Mouse (Mus musculus) thymus, adult 2 months (tissue): Measurements from ENCODE around the gene Emilin2. TPM values are rescaled to one million over a fixed set of nuclear protein-coding genes. Genes with fewer than 3 reads are reported as not detected.

Experiments
- DNase-seq: peaks from one replicate; pipeline ENCODE4 v3.0.0; 2021
- H3K27ac ChIP-seq: fragments of 200-500 bp; 2 replicates; pipeline ENCODE4 v1.5.1; 2012; ENCODE audit warnings: low read length, control low read depth; ENCODE audit not compliant: control insufficient read depth, insufficient read depth
- H3K27me3 ChIP-seq: fragments of 200-500 bp; 2 replicates; pipeline ENCODE4 v1.6.1; 2012; ENCODE audit warnings: mild to moderate bottlenecking, low read length, moderate library complexity, mixed read lengths; ENCODE audit not compliant: control insufficient read depth, insufficient read depth
- H3K36me3 ChIP-seq: fragments of 200-500 bp; 2 replicates; pipeline ENCODE4 v1.6.1; 2012; ENCODE audit warnings: mild to moderate bottlenecking, low read length, moderate library complexity; ENCODE audit not compliant: control insufficient read depth, insufficient read depth
- H3K4me1 ChIP-seq: fragments of 200-500 bp; replicated peaks from 2 replicates; pipeline ENCODE4 v1.6.1; 2012; ENCODE audit warnings: low read length; ENCODE audit not compliant: control insufficient read depth, insufficient read depth
- H3K4me3 ChIP-seq: fragments of 200-500 bp; 2 replicates; pipeline ENCODE4 v1.5.1; 2012; ENCODE audit warnings: mild to moderate bottlenecking, low read length, control low read depth, moderate library complexity; ENCODE audit not compliant: control insufficient read depth, insufficient read depth
- CTCF ChIP-seq: fragments of 200-500 bp; IDR thresholded peaks from 2 replicates; pipeline ENCODE4 v1.5.1; 2012; ENCODE audit warnings: mild to moderate bottlenecking, control low read depth, low read length, moderate library complexity, borderline replicate concordance; ENCODE audit not compliant: control insufficient read depth, poor library complexity, insufficient read depth; ENCODE audit errors: extremely low read depth
- POLR2A ChIP-seq: fragments of 200-500 bp; IDR thresholded peaks from 2 replicates; pipeline ENCODE4 v1.6.1; 2012; ENCODE audit warnings: mild to moderate bottlenecking, low read length, control low read depth, moderate library complexity; ENCODE audit not compliant: control insufficient read depth, poor library complexity, insufficient read depth; ENCODE audit errors: extremely low read depth
- WGBS: fragments of 180-500 bp; shearing (Covaris S2); methylation state at CpG from one replicate; pipeline ENCODE4 v1.1.7; 2018; 5-methylcytosine and 5-hydroxymethylcytosine counted together
- polyA plus RNA-seq: library from polyadenylated mRNA; depleted of rRNA; stranded (reverse); fragments of >200 nt; gene quantifications from 2 replicates; pipeline ENCODE4 v1.2.3, GENCODE M21; 2012

The Emilin2 gene
- polyA plus RNA-seq, 1 experiment = 8.7 TPM

DNA sequence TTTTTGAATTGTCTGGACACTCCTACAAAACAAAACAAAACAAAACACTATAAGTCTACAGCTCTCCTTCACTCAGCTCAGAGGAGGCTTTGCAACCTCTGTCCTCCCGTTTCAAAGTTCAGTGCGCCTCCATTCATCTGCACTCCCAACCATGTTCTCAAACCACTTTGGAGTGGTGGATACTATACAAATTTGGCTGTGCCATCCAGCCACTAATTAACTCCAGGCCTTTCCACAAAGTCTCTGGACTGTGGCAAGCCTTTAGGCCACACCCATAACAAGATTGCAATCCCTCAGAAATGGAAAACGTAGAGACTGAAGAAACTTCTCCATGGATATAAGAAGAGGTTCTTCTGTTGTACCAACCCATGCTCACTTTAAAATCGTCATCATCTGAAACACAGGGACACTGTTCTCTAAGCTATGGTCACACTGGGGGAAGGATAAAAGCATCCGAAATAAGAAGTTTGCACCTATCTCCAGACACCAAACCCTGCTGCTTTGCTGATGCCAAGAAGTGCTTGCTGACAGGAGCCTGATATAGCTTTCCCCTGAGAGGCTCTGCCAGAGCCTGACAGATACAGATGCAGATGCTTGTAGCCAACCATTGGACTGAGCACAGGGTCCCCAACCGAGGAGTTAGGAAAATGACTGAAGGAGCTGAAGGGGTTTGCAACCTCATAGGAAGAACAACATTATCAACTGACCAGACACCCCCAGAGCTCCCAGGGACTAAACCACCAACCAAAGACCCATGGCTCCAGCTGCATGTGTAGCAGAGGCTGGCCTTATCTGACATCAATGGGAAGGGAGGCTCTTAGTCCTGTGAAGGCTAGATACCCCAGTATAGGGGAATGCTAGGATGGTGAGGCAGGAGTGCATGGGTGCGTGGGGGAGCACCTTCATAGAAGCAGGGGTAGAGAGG, 21.0 kb downstream of the Emilin2 start:
- TF ChIP-seq CTCF = no peak
- TF ChIP-seq POLR2A = no peak
- H3K27ac ChIP-seq = no peak overlapping the region
- no peaks in the 10 kb centered on the region for H3K4me1 ChIP-seq
- WGBS = 91% methylated on average over 7 of the region's 7 CpGs
- DNase-seq = no peak
- no peak overlapping the region for H3K4me3 ChIP-seq
- no peaks in the 10 kb centered on the region for H3K36me3 ChIP-seq
- H3K27me3 ChIP-seq = no peaks in the 10 kb centered on the region; the same call in 1 of the 2 replicates

- no peak overlapping the region for H3K4me3 ChIP-seq
- TF ChIP-seq POLR2A = no peak
- TF ChIP-seq CTCF = no peak
- H3K36me3 ChIP-seq = no peaks in the 10 kb centered on the region
- WGBS = 96% methylated on average over 6 of the region's 6 CpGs
- DNase-seq = no peak
- no peaks in the 10 kb centered on the region for H3K4me1 ChIP-seq
- no peaks in the 10 kb centered on the region; the same call in 1 of the 2 replicates for H3K27me3 ChIP-seq
- H3K27ac ChIP-seq = no peak overlapping the region
Observed at GRCm38 (mm10) chr17:71289572-71290176, 22.1 kb downstream of the Emilin2 start.

DNA sequence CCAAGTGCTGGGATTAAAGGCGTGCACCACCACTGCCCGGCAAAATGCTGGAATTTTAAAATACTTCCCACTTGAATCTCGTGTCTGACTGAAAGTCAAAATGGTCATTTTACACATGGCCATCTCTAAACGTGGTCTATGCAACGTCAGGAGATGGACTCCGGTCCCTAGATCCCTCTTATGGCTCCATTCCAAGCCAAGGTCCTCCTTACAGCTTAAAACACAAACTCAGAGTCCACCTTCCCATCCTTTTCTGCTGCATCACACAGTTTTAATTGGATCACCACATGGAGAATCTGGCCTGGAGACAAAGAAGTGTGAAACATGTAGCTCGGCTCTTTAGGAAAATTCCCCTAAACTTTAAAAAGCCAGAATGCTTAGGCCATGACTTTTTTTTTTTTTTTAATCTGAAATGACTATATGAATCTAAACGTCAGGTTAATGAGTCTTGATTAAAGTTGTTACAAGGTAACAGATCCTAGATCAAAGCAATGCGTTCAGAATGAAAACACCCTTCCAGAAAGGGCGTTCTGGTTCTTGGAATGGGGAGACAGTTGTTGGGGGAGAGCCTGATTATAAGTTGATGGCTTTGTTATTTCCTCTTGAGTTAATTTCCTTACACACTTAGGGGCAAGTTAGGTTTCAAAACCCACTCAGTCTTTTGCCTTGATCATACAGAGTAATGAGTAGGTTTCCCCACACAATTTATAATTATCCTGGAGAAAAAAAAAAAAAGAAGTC, 22.8 kb downstream of the Emilin2 start:
- TF ChIP-seq CTCF = no peak
- no peak for TF ChIP-seq POLR2A
- Histone ChIP-seq H3K27ac (no peak overlapping the region), H3K36me3 (no peaks in the 10 kb centered on the region), H3K4me1 (no peaks in the 10 kb centered on the region), H3K4me3 (no peak overlapping the region), H3K27me3 (no peaks in the 10 kb centered on the region; the same call in 1 of the 2 replicates)
- WGBS = 85% methylated on average over 10 of the region's 10 CpGs
- no peak for DNase-seq

- H3K4me3 ChIP-seq = no peak overlapping the region
- no peak for DNase-seq
- H3K36me3 ChIP-seq = no peaks in the 10 kb centered on the region
- 8% methylated on average over 11 of the region's 11 CpGs for WGBS
- H3K27ac ChIP-seq = no peak overlapping the region
- no peaks in the 10 kb centered on the region for H3K4me1 ChIP-seq
- H3K27me3 ChIP-seq = no peaks in the 10 kb centered on the region; the same call in 1 of the 2 replicates
- TF ChIP-seq CTCF = no peak
- no peak for TF ChIP-seq POLR2A
Observed at GRCm38 (mm10) chr17:71288145-71288758, 23.5 kb downstream of the Emilin2 start.

DNA sequence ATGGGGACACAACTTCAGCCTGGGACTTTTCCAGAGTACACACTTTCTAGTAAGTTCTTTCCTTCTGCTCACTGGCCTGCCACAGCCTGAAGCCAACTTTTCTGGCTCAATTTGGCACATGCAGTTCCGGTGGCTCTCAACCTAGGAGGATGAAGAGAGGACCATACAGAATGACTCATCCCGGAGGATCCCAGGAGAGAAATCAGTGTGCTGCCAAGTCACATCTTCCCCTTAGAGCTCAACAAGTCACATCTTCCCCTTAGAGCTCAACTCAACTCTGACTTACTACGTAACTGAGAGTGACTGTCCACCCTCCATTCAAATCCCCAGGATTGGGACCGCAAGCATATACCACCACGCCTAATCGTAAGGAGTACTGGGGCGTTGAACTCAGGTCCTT, 24.2 kb downstream of the Emilin2 start:
- H3K27ac ChIP-seq = no peak overlapping the region
- TF ChIP-seq POLR2A (no peak), CTCF (no peak)
- H3K4me3 ChIP-seq = no peak overlapping the region
- DNase-seq = no peak
- H3K36me3 ChIP-seq = no peaks in the 10 kb centered on the region
- H3K27me3 ChIP-seq = no peaks in the 10 kb centered on the region; the same call in 1 of the 2 replicates
- WGBS = 93% methylated on average over 7 of the region's 7 CpGs
- H3K4me1 ChIP-seq = no peaks in the 10 kb centered on the region

- Histone ChIP-seq H3K36me3 (no peaks in the 10 kb centered on the region), H3K4me3 (no peak overlapping the region), H3K27me3 (no peaks in the 10 kb centered on the region; the same call in 1 of the 2 replicates), H3K4me1 (no peaks in the 10 kb centered on the region), H3K27ac (no peak overlapping the region)
- DNase-seq = no peak
- 88% methylated on average over 6 of the region's 6 CpGs for WGBS
- TF ChIP-seq CTCF (no peak), POLR2A (no peak)
Observed at GRCm38 (mm10) chr17:71285929-71286328, 25.8 kb downstream of the Emilin2 start.
